Mouse (Mus musculus) intestine, embryonic 16.5 days (tissue): ENCODE measurements at regions not wholly inside any gene's neighbourhood (a gene's known extent, or its start where the extent isn't known, plus 50 kb on each side); places are given as distances from the start of the nearest gene placed in this dataset.

Experiments used
- ATAC-seq: fragments of 200-750 bp; cut with Nextera tagmentation; 2 replicates; pipeline ENCODE4 v1.8.0; 2017; ENCODE audit warnings: moderate TSS enrichment, moderate library complexity
- H3K27ac ChIP-seq: fragments of 300-500 bp; sonication (generic); 2 replicates; pipeline ENCODE4 v1.5.1; 2014; ENCODE audit warnings: mild to moderate bottlenecking, low read length
- H3K27me3 ChIP-seq: fragments of 300-500 bp; sonication (generic); replicated peaks from 2 replicates; pipeline ENCODE4 v1.6.1; 2014; ENCODE audit warnings: low read length, control low read depth, mixed read lengths; ENCODE audit not compliant: control insufficient read depth, insufficient read depth
- H3K36me3 ChIP-seq: fragments of 300-500 bp; sonication (generic); 2 replicates; pipeline ENCODE4 v1.6.1; 2014; ENCODE audit warnings: low read length, control low read depth; ENCODE audit not compliant: control insufficient read depth, insufficient read depth
- H3K4me1 ChIP-seq: fragments of 300-500 bp; sonication (generic); 2 replicates; pipeline ENCODE4 v1.6.1; 2014; ENCODE audit warnings: low read length, control low read depth, mixed read lengths; ENCODE audit not compliant: control insufficient read depth, insufficient read depth
- H3K4me2 ChIP-seq: fragments of 300-500 bp; sonication (generic); 2 replicates; pipeline ENCODE4 v1.6.1; 2014; ENCODE audit warnings: low read depth, low read length, control low read depth
- H3K4me3 ChIP-seq: fragments of 300-500 bp; sonication (generic); 2 replicates; pipeline ENCODE4 v1.5.1; 2014; ENCODE audit warnings: mild to moderate bottlenecking, low read length
- H3K9ac ChIP-seq: fragments of 300-500 bp; sonication (generic); 2 replicates; pipeline ENCODE4 v1.6.1; 2014; ENCODE audit warnings: low read depth, low read length
- H3K9me3 ChIP-seq: fragments of 300-500 bp; sonication (generic); 2 replicates; pipeline ENCODE4 v1.6.1; 2016; ENCODE audit warnings: low read length, control low read depth; ENCODE audit not compliant: control insufficient read depth
- WGBS: fragments of 180-500 bp; shearing (Covaris S2); extraction: QIAGEN DNeasy Blood & Tissue Kit; methylation state at CpG from one replicate; pipeline ENCODE4 v1.1.7; 2014; 5-methylcytosine and 5-hydroxymethylcytosine counted together

- ATAC-seq = no peak
- 73% methylated on average over 2 of the region's 2 CpGs for WGBS
- no peaks in the 10 kb centered on the region for H3K36me3 ChIP-seq
- no peaks in the 10 kb centered on the region for H3K9me3 ChIP-seq
- no peaks in the 10 kb centered on the region for H3K4me1 ChIP-seq
- H3K27ac ChIP-seq = no peak overlapping the region
- no peak overlapping the region for H3K4me3 ChIP-seq
- no peak overlapping the region for H3K4me2 ChIP-seq
- no peak overlapping the region for H3K9ac ChIP-seq
- no peaks in the 10 kb centered on the region for H3K27me3 ChIP-seq
These were observed 1238.7 kb upstream of the Gm7489 start for GRCm38 (mm10) chr15:52645961-52646360.

- no peak overlapping the region for H3K4me3 ChIP-seq
- H3K4me1 ChIP-seq = no peaks in the 10 kb centered on the region
- H3K36me3 ChIP-seq = no peaks in the 10 kb centered on the region
- no peaks in the 10 kb centered on the region for H3K9me3 ChIP-seq
- no peaks in the 10 kb centered on the region for H3K27me3 ChIP-seq
- no peak for ATAC-seq
- H3K27ac ChIP-seq = no peak overlapping the region
- no peak overlapping the region for H3K4me2 ChIP-seq
- no peak overlapping the region for H3K9ac ChIP-seq
These were observed 1226.8 kb upstream of the Gm7489 start for GRCm38 (mm10) chr15:52657916-52658315.
